8 mouse cellular contexts compared by ENCODE assay signal in genomic region chr2:167240008-167240964, GRCm38 (mm10). TPM values are rescaled to one million over a fixed set of nuclear protein-coding genes. Genes with fewer than 3 reads are reported as not detected.
DNase-seq lines count a peak whose midpoint lies in the region; ATAC-seq and TF ChIP-seq lines count a peak whose summit lies in the region.

Gene Ptgis, minus strand, starts transcription at chr2:167240604.

- no peak for TF ChIP-seq EP300 in MEL (IDR thresholded peaks at IDR 0.05; ENCODE audit: low read depth in 1 of 2, low read length in 2 of 2)

- H3K9ac ChIP-seq in MEL (ENCODE audit: control insufficient read depth, low read depth, low read length, poor library complexity, severe bottlenecking), result no peak within 1 kb of the TSS
- peak within 1 kb of the TSS; percentile 37; the same call in 1 of the 2 replicates for H3K9ac ChIP-seq in intestine, postnatal 0 days (ENCODE audit: low read depth, low read length)
- H3K9ac ChIP-seq in midbrain, embryonic 12.5 days (replicated peaks), result peak within 1 kb of the TSS; percentile 69

- no peak within 1 kb of the TSS for H3K4me3 ChIP-seq in MEL (ENCODE audit: control insufficient read depth in 1 of 2, insufficient read depth in 1 of 2, low read depth in 2 of 2, low read length in 2 of 2)
- peak within 1 kb of the TSS; percentile 39 for H3K4me3 ChIP-seq in intestine, postnatal 0 days (ENCODE audit: low read depth, low read length)
- peak within 1 kb of the TSS; percentile 48 for H3K4me3 ChIP-seq in midbrain, embryonic 12.5 days

- 5% methylated on average over 45 of the region's 45 CpGs for WGBS in intestine, postnatal 0 days
- WGBS in midbrain, embryonic 12.5 days, result 3% methylated on average over 44 of the region's 45 CpGs

- no peaks in the 10 kb centered on the region for H3K79me2 ChIP-seq in MEL (ENCODE audit: control insufficient read depth, insufficient read depth, low read length, poor library complexity)

- H3K27me3 ChIP-seq in MEL (ENCODE audit: control insufficient read depth in 1 of 2, insufficient read depth in 2 of 2, low read length in 2 of 2), result peaks cover 0 to 6% of the 10 kb centered on the region in 2 experiments; a peak in 3 of 4 replicates
- H3K27me3 ChIP-seq in intestine, postnatal 0 days (replicated peaks; ENCODE audit: control insufficient read depth, insufficient read depth, low read length), result peaks cover 24% of the 10 kb centered on the region
- H3K27me3 ChIP-seq in midbrain, embryonic 12.5 days, result peaks cover 32% of the 10 kb centered on the region

- H3K4me2 ChIP-seq in intestine, postnatal 0 days (replicated peaks; ENCODE audit: low read depth), result peak within 1 kb of the TSS; percentile 62
- H3K4me2 ChIP-seq in midbrain, embryonic 12.5 days (replicated peaks), result peak within 1 kb of the TSS; percentile 96

- H3K27ac ChIP-seq in MEL (ENCODE audit: control insufficient read depth, low read depth, low read length), result no peak within 1 kb of the TSS
- no peak within 1 kb of the TSS; the same call in 1 of the 2 replicates for H3K27ac ChIP-seq in intestine, postnatal 0 days (ENCODE audit: low read depth, low read length)
- no peak within 1 kb of the TSS for H3K27ac ChIP-seq in midbrain, embryonic 12.5 days (replicated peaks)

- no peak for TF ChIP-seq RAD21 in MEL (IDR thresholded peaks at IDR 0.05; ENCODE audit: low read depth, low read length)

- no peaks in the 10 kb centered on the region for H3K4me1 ChIP-seq in MEL (ENCODE audit: control insufficient read depth in 1 of 2, insufficient read depth in 2 of 2, low read length in 2 of 2)
- no peaks in the 10 kb centered on the region for H3K4me1 ChIP-seq in intestine, postnatal 0 days (replicated peaks; ENCODE audit: control insufficient read depth, insufficient read depth, low read length)
- peaks cover 15% of the 10 kb centered on the region for H3K4me1 ChIP-seq in midbrain, embryonic 12.5 days

- H3K36me3 ChIP-seq in MEL (ENCODE audit: control insufficient read depth in 1 of 2, insufficient read depth in 2 of 2, low read length in 2 of 2), result no peaks in the 10 kb centered on the region
- no peaks in the 10 kb centered on the region for H3K36me3 ChIP-seq in intestine, postnatal 0 days (ENCODE audit: control insufficient read depth, insufficient read depth)
- no peaks in the 10 kb centered on the region for H3K36me3 ChIP-seq in midbrain, embryonic 12.5 days

- no peak for TF ChIP-seq CTCF in MEL (IDR thresholded peaks at IDR 0.05 in 2 of 3, conservative IDR thresholded peaks at IDR 0.05 in 1 of 3; ENCODE audit: control insufficient read depth in 1 of 3, insufficient read depth in 1 of 3, low read depth in 2 of 3, low read length in 3 of 3, poor library complexity in 1 of 3, severe bottlenecking in 1 of 3)
- TF ChIP-seq CTCF in intestine, postnatal 0 days (IDR thresholded peaks at IDR 0.05; ENCODE audit: low read depth), result 0 out of 2 replicates have a peak, but pooled peaks have one; percentile 4

- TF ChIP-seq POLR2A in MEL (IDR thresholded peaks at IDR 0.05; ENCODE audit: control insufficient read depth in 1 of 2, insufficient read depth in 1 of 2, low read depth in 1 of 2, low read length in 2 of 2, poor library complexity in 1 of 2), result no peak

- no peaks in the 10 kb centered on the region for H3K9me3 ChIP-seq in MEL (replicated peaks; ENCODE audit: insufficient read depth, low read length)
- no peaks in the 10 kb centered on the region for H3K9me3 ChIP-seq in intestine, postnatal 0 days (ENCODE audit: control insufficient read depth)
- no peaks in the 10 kb centered on the region for H3K9me3 ChIP-seq in midbrain, embryonic 12.5 days

- no peak for DNase-seq in MEL (ENCODE audit: low read depth, low spot score)
- peak; percentile 64 for DNase-seq in adrenal gland, postnatal 14 days
- no peak for DNase-seq in frontal cortex, postnatal 36 days (ENCODE audit: low spot score in 2 of 2)
- DNase-seq in MN1 (ENCODE audit: low spot score), result no peak

- ATAC-seq in granulocyte monocyte progenitor cell, adult 5-6 weeks (replicated peaks; ENCODE audit: poor library complexity, severe bottlenecking), result peak; percentile 67
- no peak for ATAC-seq in intestine, postnatal 0 days
- ATAC-seq in midbrain, embryonic 12.5 days (ENCODE audit: low FRiP score, low read depth), result peak; percentile 38; the same call in 1 of the 2 replicates
- no peak for ATAC-seq in monocyte, adult 5-6 weeks (replicated peaks; ENCODE audit: insufficient number of reproducible peaks, low FRiP score, low TSS enrichment, poor library complexity, severe bottlenecking)

TF ChIP-seq in MEL, 35 proteins besides CTCF, POLR2A, EP300 and RAD21:
- TF ChIP-seq POLR2AphosphoS5 (IDR thresholded peaks at IDR 0.05; ENCODE audit: borderline replicate concordance, low read depth, low read length) (no peak), TBP (IDR thresholded peaks at IDR 0.05; ENCODE audit: low read depth, low read length) (no peak), TCF12 (IDR thresholded peaks at IDR 0.05; ENCODE audit: low read depth, low read length) (no peak), HCFC1 (IDR thresholded peaks at IDR 0.05; ENCODE audit: low read depth, low read length) (no peak), RCOR1 (IDR thresholded peaks at IDR 0.05; ENCODE audit: low read depth, low read length) (no peak), POLR2AphosphoS2 (IDR thresholded peaks at IDR 0.05; ENCODE audit: low read length) (no peak), ZC3H11A (IDR thresholded peaks at IDR 0.05; ENCODE audit: low read depth, low read length) (no peak), JUND (IDR thresholded peaks at IDR 0.05; ENCODE audit: low read depth, low read length) (no peak), GABPA (IDR thresholded peaks at IDR 0.05; ENCODE audit: low read depth, low read length) (no peak), ELF1 (IDR thresholded peaks at IDR 0.05; ENCODE audit: low read depth, low read length) (no peak), MEF2A (IDR thresholded peaks at IDR 0.05; ENCODE audit: extremely low read depth, insufficient replicate concordance, low read depth, low read length, poor library complexity, severe bottlenecking) (no peak), KAT2A (conservative IDR thresholded peaks at IDR 0.05; ENCODE audit: low read depth, low read length) (no peak), MXI1 (IDR thresholded peaks at IDR 0.05; ENCODE audit: low read depth, low read length) (no peak), TAL1 (IDR thresholded peaks at IDR 0.05; ENCODE audit: low read length) (no peak), UBTF (IDR thresholded peaks at IDR 0.05; ENCODE audit: borderline replicate concordance, insufficient read depth, low read depth, low read length) (no peak), USF1 (IDR thresholded peaks at IDR 0.05; ENCODE audit: low read depth, low read length) (no peak), CHD1 (IDR thresholded peaks at IDR 0.05; ENCODE audit: low read depth, low read length) (no peak)

RNA-seq across cellular contexts. Expression of gene Ptgis, which starts in this region (rescaled TPM):
- total RNA-seq in MEL (2012; rRNA removed), result 7.3 and 7.6 TPM in 2 replicates
- polyA plus RNA-seq in MEL (2012; ENCODE audit: insufficient read depth in 1 of 2, insufficient read length in 2 of 2, low read depth in 1 of 2, low replicate concordance in 2 of 2, missing spikeins in 1 of 2), result 10 to 100 TPM in 1 of 2 experiments, not detected in 1; 12.7 TPM
- 17.1 and 20.4 TPM in 2 replicates for total RNA-seq in adrenal gland, postnatal 14 days (2021)
- total RNA-seq in granulocyte monocyte progenitor cell, adult 5-6 weeks (2014; fragmentation: Nextera tagmentation), result not detected in 2 replicates
- not detected in 2 replicates for total RNA-seq in granulocyte monocyte progenitor cell, adult 5-6 weeks (2017)
- 8.9 and 9.5 TPM in 2 replicates for polyA plus RNA-seq in intestine, postnatal 0 days (2015; fragmentation: Nextera tagmentation; extraction: Ambion mirVana)
- 6.9 and 9.1 TPM in 2 replicates for polyA plus RNA-seq in midbrain, embryonic 12.5 days (2016; fragmentation: Nextera tagmentation; extraction: Ambion mirVana)
- not detected in 3 replicates for total RNA-seq in monocyte, adult 5-6 weeks (2017)

Comparison
In these comparisons a context has a peak if more than half of its experiments do, and no peak if none do; other contexts are left out.
1. Peak in ATAC-seq in granulocyte monocyte progenitor cell, adult 5-6 weeks; RNA of the gene not detected or under 1 TPM.
2. H3K4me3 ChIP-seq: peak in intestine, postnatal 0 days (single experiment) and midbrain, embryonic 12.5 days (single experiment); none in MEL (0 of 2).